ENCODE assay signal across 11 mouse cellular contexts in the genomic region with DNA sequence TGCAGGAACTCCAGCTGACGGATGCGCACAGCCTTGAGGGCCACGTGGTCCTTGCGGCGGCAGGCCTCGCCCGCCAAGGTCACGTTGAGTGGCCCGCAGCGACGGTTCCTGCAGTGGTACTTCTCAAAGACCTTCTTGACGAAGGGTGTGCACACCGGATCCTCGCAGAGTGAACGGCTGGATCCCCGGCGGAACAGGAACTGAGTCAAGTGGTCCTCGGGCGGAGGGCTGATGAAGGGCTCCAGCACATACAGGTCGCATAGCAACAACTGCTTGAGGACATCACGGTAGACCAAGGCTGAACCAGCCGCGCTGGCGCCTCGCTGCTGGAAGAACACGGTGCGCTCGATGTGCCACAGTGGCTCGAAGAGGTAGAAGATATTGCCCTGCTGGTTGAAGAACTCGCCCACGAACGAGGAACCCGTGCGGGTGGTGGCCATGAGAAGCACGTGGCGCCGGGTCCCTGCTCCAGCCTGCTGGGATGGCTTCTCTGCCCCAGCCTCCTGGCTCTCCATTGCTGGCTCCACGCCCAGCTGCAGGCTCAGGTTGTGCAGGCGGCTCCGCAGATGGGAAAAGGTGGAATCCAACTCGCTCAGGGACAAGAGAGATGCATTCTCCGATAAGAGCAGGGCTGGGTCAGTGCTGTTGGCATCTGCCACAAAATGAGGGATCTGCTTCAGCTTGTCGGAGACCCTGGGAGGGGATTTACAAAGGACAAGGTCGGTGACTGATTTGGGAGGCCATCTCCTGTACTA. TPM values are rescaled to one million over a fixed set of nuclear protein-coding genes. Genes with fewer than 3 reads are reported as not detected.
DNase-seq lines count a peak whose midpoint lies in the region; ATAC-seq lines count a peak whose summit lies in the region.
"Had no signal": no experiment of that assay in that cellular context is flagged by ENCODE, and none has a peak within 500 bp of the region (broad histone marks: within the 10 kb centered on the region; RNA-seq: fewer than 3 reads in every experiment).

No protein-coding gene starts in this region.

- peak overlapping the region; percentile 30 for H3K4me2 ChIP-seq in heart, embryonic 11.5 days
- H3K4me2 ChIP-seq in lung, embryonic 16.5 days (ENCODE audit: low read depth, low read length): peak overlapping the region; percentile 40
- H3K4me2 ChIP-seq: intestine, embryonic 15.5 days had no signal

- H3K27me3 ChIP-seq in heart, embryonic 11.5 days (ENCODE audit: control insufficient read depth, insufficient read depth, low read length): peaks cover 41% of the 10 kb centered on the region
- no peaks in the 10 kb centered on the region for H3K27me3 ChIP-seq in lung, embryonic 16.5 days (ENCODE audit: control insufficient read depth, insufficient read depth, low read depth, low read length)
- peaks cover 9% of the 10 kb centered on the region for H3K27me3 ChIP-seq in forebrain, embryonic 10.5 days (ENCODE audit: poor library complexity, severe bottlenecking)
- H3K27me3 ChIP-seq: CH12.LX; intestine, embryonic 15.5 days had no signal

- H3K9me3 ChIP-seq in heart, embryonic 11.5 days (replicated peaks; ENCODE audit: control insufficient read depth, low read length): no peaks in the 10 kb centered on the region
- no peaks in the 10 kb centered on the region for H3K9me3 ChIP-seq in lung, embryonic 16.5 days (ENCODE audit: control insufficient read depth, low read length)
- no peaks in the 10 kb centered on the region for H3K9me3 ChIP-seq in forebrain, embryonic 10.5 days
- H3K9me3 ChIP-seq: intestine, embryonic 15.5 days had no signal

- no peak for ATAC-seq in heart, embryonic 11.5 days (replicated peaks; ENCODE audit: insufficient number of reproducible peaks, low FRiP score, low TSS enrichment)
- peak; percentile 85 for ATAC-seq in lung, embryonic 16.5 days (ENCODE audit: low read depth)
- ATAC-seq in frontal cortex, adult (ENCODE audit: low TSS enrichment): no peak
- ATAC-seq: intestine, embryonic 15.5 days had no signal

- no peak overlapping the region for H3K4me3 ChIP-seq in heart, embryonic 11.5 days (ENCODE audit: low read depth, low read length)
- H3K4me3 ChIP-seq in lung, embryonic 16.5 days (ENCODE audit: low read length): peak overlapping the region; percentile 10; the same call in 1 of the 2 replicates
- no peak overlapping the region for H3K4me3 ChIP-seq in forebrain, embryonic 10.5 days
- H3K4me3 ChIP-seq: intestine, embryonic 15.5 days had no signal

- H3K27ac ChIP-seq in heart, embryonic 11.5 days (ENCODE audit: low read depth, low read length): no peak overlapping the region
- peak overlapping the region; percentile 31 for H3K27ac ChIP-seq in lung, embryonic 16.5 days (ENCODE audit: low read length)
- no peak overlapping the region for H3K27ac ChIP-seq in forebrain, embryonic 10.5 days
- H3K27ac ChIP-seq: intestine, embryonic 15.5 days had no signal

- no peak overlapping the region for H3K9ac ChIP-seq in heart, embryonic 11.5 days (ENCODE audit: low read depth, low read length)
- H3K9ac ChIP-seq in lung, embryonic 16.5 days (ENCODE audit: low read length): no peak overlapping the region
- H3K9ac ChIP-seq: intestine, embryonic 15.5 days had no signal

- H3K36me3 ChIP-seq in heart, embryonic 11.5 days (ENCODE audit: control insufficient read depth, insufficient read depth, low read length): no peaks in the 10 kb centered on the region
- 0 out of 2 replicates have a peak, but pooled peaks cover 3% of the 10 kb centered on the region for H3K36me3 ChIP-seq in lung, embryonic 16.5 days (ENCODE audit: control insufficient read depth, insufficient read depth, low read length)
- H3K36me3 ChIP-seq in forebrain, embryonic 10.5 days (replicated peaks): peaks cover 64% of the 10 kb centered on the region
- H3K36me3 ChIP-seq: intestine, embryonic 15.5 days had no signal

- WGBS in heart, embryonic 11.5 days (ENCODE audit: insufficient replicate concordance): 49% methylated on average over 44 of the region's 44 CpGs
- 50% methylated on average over 44 of the region's 44 CpGs for WGBS in lung, embryonic 16.5 days
- 92% methylated on average over 44 of the region's 44 CpGs for WGBS in forebrain, embryonic 10.5 days

- H3K4me1 ChIP-seq in heart, embryonic 11.5 days (ENCODE audit: control insufficient read depth, insufficient read depth, low read length): no peaks in the 10 kb centered on the region
- peaks cover 19% of the 10 kb centered on the region for H3K4me1 ChIP-seq in lung, embryonic 16.5 days (replicated peaks; ENCODE audit: control insufficient read depth, insufficient read depth, low read length)
- peaks cover 15% of the 10 kb centered on the region for H3K4me1 ChIP-seq in forebrain, embryonic 10.5 days

- DNase-seq in heart, adult 9 months (ENCODE audit: low spot score in 2 of 2): no peak
- DNase-seq in WW6 (ENCODE audit: low read depth, low spot score): peak; percentile 43
- DNase-seq in cerebellum, postnatal 36 days: peak; percentile 74 to 80
- no peak for DNase-seq in spleen, adult 18-20 months
- no peak for DNase-seq in forebrain, embryonic 10.5 days (ENCODE audit: extremely low spot score, low spot score)
- DNase-seq: right cerebral cortex, adult 18-20 months had no signal

RNA-seq across cellular contexts. Expression of a gene that starts 32.7 kb away (rescaled TPM):
- 0.57 and 0.73 TPM in 2 replicates for polyA plus RNA-seq in heart, embryonic 11.5 days (2014; fragmentation: Nextera tagmentation; extraction: Ambion mirVana)
- 1.8 and 2.1 TPM in 2 replicates for polyA plus RNA-seq in lung, embryonic 16.5 days (2015; fragmentation: Nextera tagmentation; extraction: Ambion mirVana)
- 2.1 and 2.4 TPM in 2 replicates for polyA plus RNA-seq in forebrain, embryonic 10.5 days (2016; fragmentation: Nextera tagmentation; extraction: Ambion mirVana)

Comparison
In these comparisons a context has a peak if more than half of its experiments do, and no peak if none do; other contexts are left out.
1. DNase-seq: peak in WW6 (single experiment) and cerebellum, postnatal 36 days (2 of 2); none in heart, adult 9 months (0 of 2), spleen, adult 18-20 months (0 of 2) and forebrain, embryonic 10.5 days (single experiment).